Mouse (Mus musculus): ENCODE data around the gene Camk2d.

Camk2d gene

GRCm38 (mm10) chr3:126612748-126613509, 16.8 kb downstream of the Camk2d start:
- DNase-seq (ENCODE audit: low spot score in 2 of 2): no peak

- no peak for DNase-seq (ENCODE audit: low spot score in 2 of 2)
These were observed 17.5 kb downstream of the Camk2d start for GRCm38 (mm10) chr3:126613510-126614128.

GRCm38 (mm10) chr3:126615306-126615705, 19.2 kb downstream of the Camk2d start:
- no peak for DNase-seq (ENCODE audit: low spot score in 2 of 2)

GRCm38 (mm10) chr3:126620152-126620551, 24.1 kb downstream of the Camk2d start:
- no peak for DNase-seq (ENCODE audit: low spot score in 2 of 2)

GRCm38 (mm10) chr3:126622509-126622908, 26.4 kb downstream of the Camk2d start:
- DNase-seq (ENCODE audit: low spot score in 2 of 2): no peak

GRCm38 (mm10) chr3:126624994-126625763, 29.1 kb downstream of the Camk2d start:
- no peak for DNase-seq (ENCODE audit: low spot score in 2 of 2)

GRCm38 (mm10) chr3:126625764-126626040, 29.6 kb downstream of the Camk2d start:
- no peak for DNase-seq (ENCODE audit: low spot score in 2 of 2)

GRCm38 (mm10) chr3:126627968-126628367, 31.9 kb downstream of the Camk2d start:
- DNase-seq (ENCODE audit: low spot score in 2 of 2): no peak

- DNase-seq (ENCODE audit: low spot score in 2 of 2): no peak
These were observed 32.3 kb downstream of the Camk2d start for GRCm38 (mm10) chr3:126628380-126628779.

- no peak for DNase-seq (ENCODE audit: low spot score in 2 of 2)
These were observed 32.9 kb downstream of the Camk2d start for GRCm38 (mm10) chr3:126629040-126629439.

- no peak for DNase-seq (ENCODE audit: low spot score in 2 of 2)
These were observed 34.2 kb downstream of the Camk2d start for GRCm38 (mm10) chr3:126630111-126630869.

- no peak for DNase-seq (ENCODE audit: low spot score in 2 of 2)
These were observed 35.5 kb downstream of the Camk2d start for GRCm38 (mm10) chr3:126631583-126631982.

GRCm38 (mm10) chr3:126632580-126632979, 36.5 kb downstream of the Camk2d start:
- DNase-seq (ENCODE audit: low spot score in 2 of 2): no peak

GRCm38 (mm10) chr3:126634171-126634570, 38.1 kb downstream of the Camk2d start:
- no peak for DNase-seq (ENCODE audit: low spot score in 2 of 2)

- no peak for DNase-seq (ENCODE audit: low spot score in 2 of 2)
These were observed 42.2 kb downstream of the Camk2d start for GRCm38 (mm10) chr3:126638259-126638658.

GRCm38 (mm10) chr3:126639098-126639513, 43.0 kb downstream of the Camk2d start:
- DNase-seq (ENCODE audit: low spot score in 2 of 2): no peak

- DNase-seq (ENCODE audit: low spot score in 2 of 2): no peak
These were observed 44.5 kb downstream of the Camk2d start for GRCm38 (mm10) chr3:126640443-126641251.

GRCm38 (mm10) chr3:126641451-126641850, 45.3 kb downstream of the Camk2d start:
- no peak for DNase-seq (ENCODE audit: low spot score in 2 of 2)

- DNase-seq (ENCODE audit: low spot score in 2 of 2): no peak
These were observed 47.2 kb downstream of the Camk2d start for GRCm38 (mm10) chr3:126643071-126644010.

- DNase-seq (ENCODE audit: low spot score in 2 of 2): no peak
These were observed 54.2 kb downstream of the Camk2d start for GRCm38 (mm10) chr3:126650332-126650731.
